Mouse (Mus musculus) erythroid progenitor cell, adult 5-6 weeks (primary cell): Measurements from ENCODE around the gene Ntrk2. TPM values are rescaled to one million over a fixed set of nuclear protein-coding genes. Genes with fewer than 3 reads are reported as not detected.

Experiments used
- ATAC-seq: replicated peaks from 2 replicates; pipeline ENCODE4 v1.8.0; 2016; ENCODE audit warnings: moderate number of reproducible peaks, mild to moderate bottlenecking, moderate TSS enrichment, inconsistent platforms; ENCODE audit not compliant: poor library complexity, low FRiP score, severe bottlenecking
- total RNA-seq, 2 experiments: library from RNA; stranded (forward) in 1 of 2; stranded (reverse) in 1 of 2; fragments of 150-400 nt in 1 of 2; fragments of 186-747, 209-891 nt in 1 of 2; gene quantifications; 2 replicates each; pipeline versions ENCODE4 v1.2.3 to v1.2.4; 2015 to 2017; ENCODE audit warnings: low replicate concordance in 2 of 2

Gene Ntrk2
- total RNA-seq, 2 experiments from 2014 or later, result not detected

- ATAC-seq, result no peak
Measured at GRCm38 (mm10) chr13:58958171-58958904, 152.0 kb downstream of the Ntrk2 start.

GRCm38 (mm10) chr13:58960321-58960720, 154.0 kb downstream of the Ntrk2 start:
- ATAC-seq, result no peak

DNA sequence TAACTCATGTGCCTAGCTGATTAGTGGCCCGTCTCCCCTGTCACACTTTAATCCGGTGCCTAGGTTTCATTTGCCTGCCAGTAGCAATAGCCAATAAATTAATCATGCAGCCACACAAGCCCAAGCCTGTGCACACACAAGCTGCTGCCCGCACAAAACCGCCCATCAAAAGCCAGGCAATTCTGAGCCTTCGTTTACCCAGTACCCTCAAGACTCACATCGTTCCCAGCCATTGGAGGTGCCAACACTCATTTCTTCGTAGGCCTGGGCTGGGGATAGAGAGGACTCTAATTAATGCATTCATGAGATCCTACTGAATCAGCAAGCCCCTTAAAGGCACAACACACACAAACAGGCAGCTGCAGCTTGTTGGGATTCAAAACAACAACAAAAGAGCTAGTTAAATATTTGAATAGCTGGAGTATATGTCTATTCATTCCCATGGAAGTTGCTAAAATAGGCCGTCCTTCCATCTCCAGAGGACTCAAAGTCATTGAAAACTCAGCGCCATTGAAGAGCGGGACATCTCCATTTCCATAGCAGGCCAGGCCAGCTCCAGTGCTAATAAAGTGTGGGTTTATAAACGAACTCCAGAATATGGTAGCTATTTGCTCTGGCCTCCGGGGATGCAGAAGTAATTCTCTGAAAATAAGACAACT, 158.5 kb downstream of the Ntrk2 start:
- no peak for ATAC-seq

DNA sequence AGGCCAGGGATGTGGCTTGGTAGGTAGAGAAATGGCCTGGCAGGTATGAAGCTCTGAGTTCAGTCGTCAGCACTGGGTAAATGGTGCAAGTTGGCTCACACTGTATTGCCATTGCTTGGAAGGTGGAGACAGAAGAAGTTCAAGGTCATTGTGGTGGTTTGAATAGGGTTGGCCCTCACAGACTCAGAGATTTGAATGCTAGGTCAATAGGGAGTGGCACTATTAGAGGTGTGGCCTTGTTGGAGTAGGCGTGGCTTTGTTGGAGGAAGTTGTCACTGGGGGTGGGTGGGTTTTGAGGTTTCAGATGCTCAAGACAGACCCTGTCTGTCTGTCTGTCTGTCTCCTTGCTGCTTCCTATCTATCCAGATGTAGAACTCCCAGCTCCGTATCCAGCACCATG, 159.5 kb downstream of the Ntrk2 start:
- ATAC-seq, result no peak

- no peak for ATAC-seq
Measured at GRCm38 (mm10) chr13:58966466-58966865, 160.1 kb downstream of the Ntrk2 start.

DNA sequence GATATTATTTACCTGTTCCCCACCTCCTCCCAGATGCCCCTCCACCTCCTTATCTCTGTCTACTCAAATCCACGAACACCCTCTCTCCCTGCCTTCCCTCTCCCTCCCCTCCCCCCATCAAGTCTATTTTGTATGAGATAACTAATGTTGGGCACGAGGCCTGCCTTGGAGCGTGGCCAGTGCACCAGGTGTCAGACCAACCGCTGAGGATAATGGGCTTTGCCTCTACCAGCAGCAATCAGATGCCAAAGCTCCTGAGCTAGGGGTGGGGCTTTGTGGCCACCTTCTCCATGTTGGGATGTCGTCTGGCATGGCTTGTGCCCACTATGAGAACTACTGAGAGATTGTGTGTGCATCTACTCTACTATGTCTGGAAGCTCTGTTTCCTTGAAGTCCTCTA, 161.8 kb downstream of the Ntrk2 start:
- ATAC-seq, result no peak

GRCm38 (mm10) chr13:58971449-58971903, 165.1 kb downstream of the Ntrk2 start:
- ATAC-seq, result no peak

- no peak for ATAC-seq
Measured at GRCm38 (mm10) chr13:58972511-58972910, 166.1 kb downstream of the Ntrk2 start.

DNA sequence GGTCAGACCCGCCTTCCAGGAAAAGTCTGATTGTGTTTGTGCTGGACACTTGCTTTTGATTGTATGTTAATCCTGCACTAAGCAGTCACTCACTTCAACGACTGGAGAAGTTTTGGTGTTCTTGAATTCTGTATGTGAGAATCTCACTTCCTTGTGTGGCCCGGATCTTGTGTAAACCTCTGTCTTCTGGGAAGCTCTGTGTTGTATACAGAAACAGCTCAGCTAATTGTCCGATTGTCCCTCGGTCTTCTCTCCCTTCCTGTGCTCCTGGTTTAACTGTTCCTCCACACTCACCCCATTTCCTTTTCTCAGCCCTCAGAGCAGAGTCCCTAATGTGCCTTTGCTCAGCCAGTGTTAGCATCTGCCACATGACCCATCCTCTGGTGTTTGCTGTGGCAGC, 190.1 kb downstream of the Ntrk2 start:
- ATAC-seq, result no peak

- ATAC-seq, result no peak
Measured at GRCm38 (mm10) chr13:58997763-58998162, 191.4 kb downstream of the Ntrk2 start.

DNA sequence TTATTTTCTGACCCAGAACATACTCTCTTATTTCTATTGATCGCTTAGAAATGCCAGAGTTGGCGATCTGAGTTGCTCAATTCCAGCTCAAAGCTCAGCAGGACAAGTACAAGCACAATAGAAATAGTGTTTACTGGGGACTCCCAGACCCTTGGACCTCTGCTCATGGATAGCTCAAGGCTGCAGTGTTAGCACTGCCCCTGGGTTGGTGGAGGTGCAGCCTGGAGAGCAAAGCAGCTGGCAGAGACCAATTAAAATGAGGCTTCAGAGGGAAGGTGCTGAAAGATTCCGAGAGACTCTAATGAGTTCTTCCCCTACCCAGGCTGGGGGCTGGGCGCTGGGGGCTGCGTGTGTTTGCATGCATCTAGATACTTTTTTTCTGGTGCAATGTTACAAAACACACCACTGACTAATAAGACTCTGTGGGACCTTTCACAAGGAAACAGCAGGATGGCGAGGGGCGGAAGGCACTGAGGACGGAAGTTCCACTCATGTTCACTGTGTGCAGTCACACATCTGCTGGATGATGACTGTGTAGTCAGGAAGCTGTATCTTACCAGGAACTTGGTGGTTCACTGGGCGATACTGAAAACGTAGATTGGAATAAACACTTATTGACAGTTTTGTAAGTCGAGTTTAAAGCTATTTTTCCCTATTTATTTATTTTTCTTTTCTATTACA, 193.1 kb downstream of the Ntrk2 start:
- no peak for ATAC-seq

- no peak for ATAC-seq
Measured at GRCm38 (mm10) chr13:59002943-59003806, 196.8 kb downstream of the Ntrk2 start.

DNA sequence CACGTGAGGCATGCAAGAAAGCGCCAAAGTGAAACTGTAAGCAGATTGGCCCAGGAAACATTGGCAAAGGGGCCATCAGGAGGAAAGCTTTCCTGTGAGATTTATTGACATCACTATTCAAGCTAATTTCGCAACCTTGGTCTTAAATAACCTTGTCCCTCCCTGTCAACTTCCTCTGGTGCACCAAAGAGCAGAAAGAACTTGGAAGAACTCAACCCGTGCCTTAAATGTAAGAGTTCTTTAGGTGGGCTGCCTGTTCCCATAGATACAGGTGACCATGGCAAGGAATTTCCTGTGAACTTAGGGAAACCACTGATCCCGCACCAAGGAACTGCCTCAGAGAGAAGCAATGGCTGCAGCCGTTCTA, 197.4 kb downstream of the Ntrk2 start:
- ATAC-seq, result no peak

DNA sequence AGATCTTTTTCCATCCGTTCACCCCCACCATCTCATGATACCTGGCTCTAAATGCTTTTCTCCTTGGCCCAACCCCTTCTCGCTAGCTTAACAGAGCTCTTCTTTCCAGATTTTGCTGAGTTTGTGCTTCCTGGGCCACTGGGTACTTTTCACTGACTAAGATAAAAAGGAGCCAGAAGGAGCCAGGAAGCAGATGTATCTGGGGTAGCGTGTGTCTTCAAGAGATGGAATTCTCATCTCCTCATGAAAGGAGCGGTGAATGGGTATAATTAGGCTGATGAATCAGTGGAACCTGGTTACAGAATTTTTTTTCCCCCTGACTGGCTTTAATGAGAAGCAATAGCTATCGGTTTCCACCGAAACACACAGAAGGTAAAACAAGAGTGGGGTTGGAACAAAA, 198.2 kb downstream of the Ntrk2 start:
- no peak for ATAC-seq

- no peak for ATAC-seq
Measured at GRCm38 (mm10) chr13:59009855-59010254, 203.5 kb downstream of the Ntrk2 start.

GRCm38 (mm10) chr13:59010893-59011529, 204.6 kb downstream of the Ntrk2 start:
- no peak for ATAC-seq

GRCm38 (mm10) chr13:59011530-59011903, 205.1 kb downstream of the Ntrk2 start:
- no peak for ATAC-seq

DNA sequence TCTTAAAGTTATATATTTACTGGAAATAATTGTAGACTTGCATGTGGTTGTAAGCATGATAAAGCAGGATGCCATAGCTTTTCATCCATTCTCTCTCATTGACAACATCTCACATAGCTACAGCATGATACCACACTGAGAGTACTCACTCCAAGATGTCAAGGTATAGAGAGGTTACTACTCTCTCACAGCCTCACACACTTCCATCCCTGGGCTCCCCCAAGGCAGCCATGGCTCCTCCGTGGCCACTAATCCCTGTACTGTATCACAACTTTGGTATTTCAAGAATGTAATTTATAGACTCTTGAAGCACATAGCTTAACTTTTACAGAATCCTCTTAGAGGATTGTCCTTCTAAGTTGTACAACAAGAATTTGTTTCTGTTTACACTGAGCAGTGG, 209.0 kb downstream of the Ntrk2 start:
- no peak for ATAC-seq

DNA sequence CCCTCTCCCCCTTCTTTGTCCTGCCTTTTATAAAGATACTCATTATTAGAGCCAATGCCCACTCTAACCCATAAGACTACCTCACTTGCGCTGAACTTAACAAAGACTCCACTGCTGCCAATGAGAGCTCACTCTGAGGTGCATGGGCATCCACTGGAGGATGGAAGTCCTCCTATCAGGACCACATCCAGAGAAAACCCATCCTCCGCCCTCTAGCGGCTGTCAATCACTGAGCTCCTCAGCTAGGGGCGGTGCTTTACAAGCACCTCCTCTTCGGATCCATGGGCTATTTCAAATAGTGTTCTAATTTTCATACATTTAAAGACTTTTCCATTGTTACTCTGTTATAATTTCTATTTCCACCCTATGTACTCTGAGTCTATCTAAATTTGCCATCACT, 210.8 kb downstream of the Ntrk2 start:
- no peak for ATAC-seq
